Mouse (Mus musculus) bone marrow macrophage, adult 2 months (primary cell): Measurements from ENCODE around the gene Fam181a.

Source experiments
- CTCF ChIP-seq: IDR thresholded peaks from 2 replicates; pipeline ENCODE4 v1.5.1; 2012; ENCODE audit warnings: low read depth, mild to moderate bottlenecking, low read length, moderate library complexity
- POLR2A ChIP-seq: IDR thresholded peaks from 2 replicates; pipeline ENCODE4 v1.6.1; 2012; ENCODE audit warnings: mild to moderate bottlenecking, low read depth, low read length, borderline replicate concordance

- TF ChIP-seq POLR2A (no peak), CTCF (no peak)
Observed at GRCm38 (mm10) chr12:103344934-103345333, 34.2 kb downstream of the Fam181a start.
